Mouse (Mus musculus): ENCODE data around the gene Gad2.

GRCm38 (mm10) chr2:22736134-22736533, 114.1 kb downstream of the Gad2 start:
- TF ChIP-seq EP300 (IDR thresholded peaks at IDR 0.05; ENCODE audit: low read length) (no peak), ZNF384 (IDR thresholded peaks at IDR 0.05; ENCODE audit: low read depth, low read length) (no peak), CTCF (conservative IDR thresholded peaks at IDR 0.05 in 1 of 2, IDR thresholded peaks at IDR 0.05 in 1 of 2; ENCODE audit: low read depth in 2 of 2, low read length in 2 of 2) (no peak), POLR2A (IDR thresholded peaks at IDR 0.05; ENCODE audit: low read depth, low read length) (no peak), POLR2AphosphoS2 (IDR thresholded peaks at IDR 0.05; ENCODE audit: low read depth, low read length) (no peak), RAD21 (IDR thresholded peaks at IDR 0.05; ENCODE audit: low read depth, low read length) (no peak), MAZ (IDR thresholded peaks at IDR 0.05; ENCODE audit: low read depth, low read length) (no peak), TBP (conservative IDR thresholded peaks at IDR 0.05; ENCODE audit: low read depth, low read length) (no peak), MAFK (IDR thresholded peaks at IDR 0.05; ENCODE audit: insufficient replicate concordance, low read length) (no peak)

All from CH12.LX (cell line).